Mouse (Mus musculus) heart, postnatal 0 days (tissue): ENCODE measurements around the gene Sept1. TPM values are rescaled to one million over a fixed set of nuclear protein-coding genes. Genes with fewer than 3 reads are reported as not detected.

ENCODE experiments used
- ATAC-seq: fragments of 200-750 bp; cut with Nextera tagmentation; 2 replicates; pipeline ENCODE4 v1.8.0; 2017; ENCODE audit warnings: low read depth, moderate number of reproducible peaks, moderate library complexity; ENCODE audit not compliant: insufficient read depth
- DNase-seq: peaks from one replicate; pipeline ENCODE4 v3.0.0-alpha.2; 2016; ENCODE audit warnings: low spot score
- H3K27ac ChIP-seq: fragments of 300-500 bp; sonication (generic); 2 replicates; pipeline ENCODE4 v1.5.1; 2014; ENCODE audit warnings: low read depth, mild to moderate bottlenecking
- H3K27me3 ChIP-seq: fragments of 300-500 bp; sonication (generic); 2 replicates; pipeline ENCODE4 v1.6.1; 2014; ENCODE audit warnings: low read length, mixed read lengths; ENCODE audit not compliant: control insufficient read depth, insufficient read depth
- H3K36me3 ChIP-seq: fragments of 300-500 bp; sonication (generic); replicated peaks from 2 replicates; pipeline ENCODE4 v1.6.1; 2014; ENCODE audit warnings: low read length, mixed read lengths; ENCODE audit not compliant: control insufficient read depth, insufficient read depth
- H3K4me1 ChIP-seq: fragments of 300-500 bp; sonication (generic); 2 replicates; pipeline ENCODE4 v1.6.1; 2014; ENCODE audit warnings: antibody characterized with exemption; ENCODE audit not compliant: control insufficient read depth, insufficient read depth
- H3K4me2 ChIP-seq: fragments of 300-500 bp; sonication (generic); 2 replicates; pipeline ENCODE4 v1.6.1; 2014; ENCODE audit warnings: low read depth, mild to moderate bottlenecking, low read length, moderate library complexity
- H3K4me3 ChIP-seq: fragments of 300-500 bp; sonication (generic); 2 replicates; pipeline ENCODE4 v1.5.1; 2014; ENCODE audit warnings: low read depth, low read length
- H3K9ac ChIP-seq: fragments of 300-500 bp; sonication (generic); replicated peaks from 2 replicates; pipeline ENCODE4 v1.6.1; 2014; ENCODE audit warnings: low read depth, low read length, mixed read lengths
- H3K9me3 ChIP-seq: fragments of 300-500 bp; sonication (generic); replicated peaks from 2 replicates; pipeline ENCODE4 v1.6.1; 2016; ENCODE audit warnings: low read length; ENCODE audit not compliant: control insufficient read depth
- CTCF ChIP-seq: IDR thresholded peaks from 2 replicates; pipeline ENCODE4 v1.5.1; 2016; ENCODE audit warnings: antibody characterized with exemption, control low read depth, low read depth
- EP300 ChIP-seq: IDR thresholded peaks from 2 replicates; pipeline ENCODE4 v1.6.1; 2016; ENCODE audit warnings: antibody characterized with exemption, low read depth
- WGBS: fragments of 180-500 bp; shearing (Covaris S2); extraction: QIAGEN DNeasy Blood & Tissue Kit; methylation state at CpG from one replicate; pipeline ENCODE4 v1.1.7; 2014; 5-methylcytosine and 5-hydroxymethylcytosine counted together
- polyA plus RNA-seq: library from polyadenylated mRNA; unstranded; fragments of >200 nt; fragmentation: Nextera tagmentation; extraction: Ambion mirVana; gene quantifications from 2 replicates; pipeline ENCODE4 v1.2.1, GENCODE M21; 2015
- total RNA-seq: library from RNA; depleted of rRNA; stranded (reverse); fragments of >200 nt; gene quantifications from 2 replicates; pipeline ENCODE4 v1.2.3, GENCODE M21; 2014; ENCODE audit warnings: low replicate concordance

Gene Sept1
- total and polyA plus RNA-seq, 2 experiments from 2014 or later: 2.3 to 18.7 TPM

DNA sequence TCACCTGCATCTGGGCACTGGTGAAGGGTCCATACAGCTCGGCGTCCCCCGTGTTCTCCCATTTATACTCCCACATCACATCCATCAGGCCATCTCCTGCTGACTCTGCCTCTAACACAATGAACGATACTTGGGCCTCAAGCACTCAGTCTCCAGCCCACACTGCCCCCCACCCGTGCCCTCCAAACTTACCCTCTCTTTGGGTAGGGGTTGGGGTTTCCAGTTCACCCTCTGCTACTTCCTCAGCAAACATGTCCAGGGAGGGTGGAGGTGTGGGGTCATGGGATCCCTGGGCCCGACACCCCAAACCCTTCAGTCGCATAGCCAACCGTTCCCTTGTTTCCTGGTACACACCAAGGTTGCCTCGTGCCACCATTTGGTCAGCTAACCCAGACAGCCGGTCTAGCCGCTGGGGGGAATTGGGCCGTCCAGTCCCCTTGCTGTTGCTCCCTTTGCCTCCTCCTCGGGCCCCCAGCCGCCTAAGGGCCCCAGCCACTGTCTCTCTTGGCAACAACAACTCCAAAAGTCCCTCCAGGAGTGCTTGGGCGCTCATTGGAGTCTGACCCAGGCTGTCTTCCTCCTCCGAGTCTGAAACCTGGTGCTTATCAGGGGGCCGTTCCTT is 38.8 kb downstream of the Sept1 start:
- WGBS: 87% methylated on average over 17 of the region's 17 CpGs
- ATAC-seq: no peak
- H3K4me2 ChIP-seq: no peak overlapping the region
- H3K9me3 ChIP-seq: no peaks in the 10 kb centered on the region
- H3K27me3 ChIP-seq: no peaks in the 10 kb centered on the region
- TF ChIP-seq EP300: no peak
- TF ChIP-seq CTCF: no peak
- H3K4me1 ChIP-seq: peaks cover 6% of the 10 kb centered on the region
- no peak overlapping the region for H3K4me3 ChIP-seq
- H3K36me3 ChIP-seq: peaks cover 58% of the 10 kb centered on the region
- H3K9ac ChIP-seq: no peak overlapping the region
- DNase-seq: no peak
- H3K27ac ChIP-seq: no peak overlapping the region

DNA sequence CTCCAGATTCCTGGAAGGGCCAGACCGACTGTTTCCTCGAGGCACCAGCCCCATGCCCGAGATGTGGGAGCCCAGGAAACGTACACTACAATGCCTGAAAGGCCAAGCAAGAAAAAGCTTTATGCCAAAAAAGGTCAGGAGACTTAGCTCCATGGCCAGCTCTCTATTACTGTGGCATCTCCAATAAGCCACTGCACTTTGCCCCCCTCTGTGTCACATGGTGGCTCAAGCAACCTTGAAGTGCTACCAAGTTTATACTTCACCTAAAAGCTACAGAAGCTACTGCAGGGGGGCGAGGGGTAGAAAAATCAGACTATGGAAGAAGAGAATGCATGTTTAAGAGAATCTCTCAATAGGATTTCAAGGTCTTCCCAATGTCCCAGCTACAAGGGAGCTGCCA is 39.9 kb downstream of the Sept1 start:
- no peak overlapping the region for H3K27ac ChIP-seq
- H3K36me3 ChIP-seq: peaks cover 47% of the 10 kb centered on the region
- DNase-seq (no peak), ATAC-seq (no peak)
- no peak overlapping the region for H3K4me3 ChIP-seq
- no peaks in the 10 kb centered on the region for H3K27me3 ChIP-seq
- no peaks in the 10 kb centered on the region for H3K9me3 ChIP-seq
- 92% methylated on average over 5 of the region's 5 CpGs for WGBS
- peaks cover 6% of the 10 kb centered on the region for H3K4me1 ChIP-seq
- no peak overlapping the region for H3K4me2 ChIP-seq
- H3K9ac ChIP-seq: no peak overlapping the region
- TF ChIP-seq CTCF (no peak), EP300 (no peak)

DNA sequence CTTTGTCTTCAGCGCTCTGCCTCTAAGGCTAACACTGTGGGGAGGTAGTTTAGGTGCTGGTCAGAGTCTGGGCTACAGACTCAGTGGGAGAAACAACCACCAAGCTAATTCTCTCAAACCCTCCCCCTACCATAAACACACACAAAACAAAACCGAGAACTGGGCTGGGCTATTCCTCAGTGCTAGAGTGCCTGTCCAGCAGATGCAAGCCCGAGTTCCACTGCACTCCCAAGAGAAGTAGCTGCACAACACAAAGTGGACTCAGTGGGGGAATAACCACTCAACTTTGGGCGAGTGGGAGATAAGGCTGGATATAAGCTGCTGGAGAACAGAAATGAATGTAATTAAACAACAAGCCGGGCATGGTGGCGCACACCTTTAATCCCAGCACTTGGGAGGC is 42.3 kb downstream of the Sept1 start:
- ATAC-seq (no peak), DNase-seq (no peak)
- H3K4me3 ChIP-seq: no peak overlapping the region
- no peak overlapping the region for H3K4me2 ChIP-seq
- no peaks in the 10 kb centered on the region for H3K9me3 ChIP-seq
- H3K36me3 ChIP-seq: peaks cover 36% of the 10 kb centered on the region
- no peak overlapping the region for H3K9ac ChIP-seq
- H3K4me1 ChIP-seq: no peaks in the 10 kb centered on the region; the same call in 1 of the 2 replicates
- 79% methylated on average over 6 of the region's 6 CpGs for WGBS
- H3K27me3 ChIP-seq: no peaks in the 10 kb centered on the region
- no peak overlapping the region for H3K27ac ChIP-seq
- TF ChIP-seq EP300 (no peak), CTCF (no peak)

DNA sequence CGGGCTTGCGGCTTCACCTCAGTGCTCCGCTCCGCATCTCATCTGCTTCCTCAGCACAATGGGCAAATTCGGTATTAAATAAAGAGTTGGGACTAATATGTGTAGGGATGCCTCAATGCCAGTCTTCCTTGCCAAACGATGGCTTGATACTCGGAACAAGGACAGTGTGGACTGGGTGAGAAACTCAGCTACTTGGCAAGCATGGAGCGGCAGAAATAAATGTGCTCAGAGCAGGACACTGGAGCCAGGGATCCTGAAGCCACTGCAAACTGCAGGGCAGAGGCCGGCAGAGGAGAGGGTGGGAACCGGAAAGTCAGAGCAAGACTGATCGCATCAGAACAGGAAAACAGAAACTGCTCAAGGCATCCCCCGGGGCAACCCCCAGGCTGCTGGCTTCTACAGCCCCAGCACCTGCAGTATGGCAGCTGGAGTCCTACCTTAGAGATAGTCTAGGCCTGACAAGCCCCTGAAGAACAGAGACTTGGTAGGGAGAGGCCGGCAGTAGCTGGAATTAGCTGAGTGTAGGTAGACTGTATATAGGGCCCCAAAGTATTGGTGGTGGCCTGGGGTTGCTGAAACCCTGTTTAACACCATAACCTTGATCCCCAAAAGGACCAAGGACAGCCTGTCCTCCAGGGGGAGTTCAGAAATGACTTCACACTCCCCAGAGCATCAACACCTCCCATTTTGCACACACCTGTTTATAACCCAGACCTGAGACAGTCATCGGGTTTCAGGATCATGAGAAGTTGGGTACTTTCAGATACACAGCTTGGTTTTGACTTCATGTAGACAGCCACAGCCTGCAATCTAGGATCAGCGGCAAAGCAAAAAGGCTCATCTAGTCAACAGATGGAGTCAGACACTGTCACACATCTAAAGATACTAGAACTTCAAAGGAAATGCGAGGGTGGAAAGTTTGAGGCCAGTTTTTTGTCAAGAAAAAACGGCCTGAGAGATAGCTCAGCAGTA is 44.3 kb downstream of the Sept1 start:
- TF ChIP-seq CTCF (no peak), EP300 (no peak)
- WGBS: 69% methylated on average over 17 of the region's 17 CpGs
- no peaks in the 10 kb centered on the region for H3K4me1 ChIP-seq
- DNase-seq (no peak), ATAC-seq (no peak)
- no peaks in the 10 kb centered on the region for H3K27me3 ChIP-seq
- no peaks in the 10 kb centered on the region for H3K9me3 ChIP-seq
- peaks cover 26% of the 10 kb centered on the region for H3K36me3 ChIP-seq
- H3K4me3 ChIP-seq: no peak overlapping the region
- no peak overlapping the region for H3K9ac ChIP-seq
- no peak overlapping the region for H3K4me2 ChIP-seq
- peak overlapping the region; percentile 2; the same call in 1 of the 2 replicates for H3K27ac ChIP-seq

DNA sequence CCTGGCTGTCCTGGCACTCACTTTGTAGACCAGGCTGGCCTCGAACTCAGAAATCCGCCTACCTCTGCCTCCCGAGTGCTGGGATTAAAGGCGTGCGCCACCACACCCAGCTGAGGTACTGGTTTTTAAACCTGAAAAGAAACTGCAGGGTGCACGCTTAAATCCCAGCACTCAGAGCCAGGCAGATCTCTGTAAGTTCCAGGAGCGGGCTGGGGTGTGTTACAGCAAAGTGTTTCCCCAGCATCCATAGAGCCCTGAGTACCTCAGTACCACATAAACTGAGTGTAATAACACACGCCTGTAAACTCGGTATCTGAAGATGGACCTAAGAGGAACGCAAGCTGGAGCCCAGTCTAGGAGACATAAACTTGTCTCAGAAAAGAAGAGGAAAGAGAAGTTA is 45.6 kb downstream of the Sept1 start:
- Histone ChIP-seq H3K9ac (no peak overlapping the region), H3K9me3 (no peaks in the 10 kb centered on the region), H3K27me3 (no peaks in the 10 kb centered on the region), H3K4me2 (no peak overlapping the region), H3K4me1 (no peaks in the 10 kb centered on the region), H3K4me3 (no peak overlapping the region), H3K27ac (no peak overlapping the region), H3K36me3 (peaks cover 14% of the 10 kb centered on the region)
- TF ChIP-seq CTCF (no peak), EP300 (no peak)
- DNase-seq (no peak), ATAC-seq (no peak)
- 72% methylated on average over 9 of the region's 10 CpGs for WGBS
